Mouse (Mus musculus) CD4-positive, CD25-positive, alpha-beta regulatory T cell, adult 2 months (primary cell): ENCODE results near the gene Olfr1410.

Experiments
- DNase-seq: peaks from one replicate; pipeline ENCODE4 v3.0.0-alpha.2; 2012; ENCODE audit warnings: low read depth, low spot score

The Olfr1410 gene

GRCm38 (mm10) chr1:92605482-92605881 is at the start of gene Olfr1410:
Gene Olfr1410 (plus strand): TSS chr1:92605782.
- no peak for DNase-seq

- DNase-seq: no peak
Measured at GRCm38 (mm10) chr1:92571022-92571421, 34.6 kb upstream of the Olfr1410 start, which contains the start of gene Olfr1413. Gene Olfr1413 (plus strand): TSS chr1:92571322.

GRCm38 (mm10) chr1:92585479-92585878 is 20.1 kb upstream of the Olfr1410 start, which contains the start of gene Olfr1412:
Gene Olfr1412 (plus strand): TSS chr1:92585779.
- DNase-seq: no peak

GRCm38 (mm10) chr1:92594111-92594510 is 11.5 kb upstream of the Olfr1410 start, which contains the start of gene Olfr1411:
Gene Olfr1411 (plus strand): TSS chr1:92594411.
- DNase-seq: no peak

GRCm38 (mm10) chr1:92596019-92596418 is 9.6 kb upstream of the Olfr1410 start:
- no peak for DNase-seq

- DNase-seq: no peak
Measured at GRCm38 (mm10) chr1:92607711-92608110, 2.1 kb downstream of the Olfr1410 start.

- peak; percentile 74 for DNase-seq
Measured at GRCm38 (mm10) chr1:92611008-92611407, 5.4 kb downstream of the Olfr1410 start.

- DNase-seq: no peak
Measured at GRCm38 (mm10) chr1:92613175-92613574, 7.6 kb downstream of the Olfr1410 start.

GRCm38 (mm10) chr1:92614516-92614915 is 8.9 kb downstream of the Olfr1410 start:
- DNase-seq: peak; percentile 23

- DNase-seq: no peak
Measured at GRCm38 (mm10) chr1:92616046-92616445, 10.5 kb downstream of the Olfr1410 start.

- no peak for DNase-seq
Measured at GRCm38 (mm10) chr1:92617488-92617887, 11.9 kb downstream of the Olfr1410 start, which contains the start of gene Olfr12. Gene Olfr12 (plus strand): TSS chr1:92617788.

- no peak for DNase-seq
Measured at GRCm38 (mm10) chr1:92618360-92618759, 12.8 kb downstream of the Olfr1410 start.

- DNase-seq: no peak
Measured at GRCm38 (mm10) chr1:92628227-92628626, 22.6 kb downstream of the Olfr1410 start.

- DNase-seq: no peak
Measured at GRCm38 (mm10) chr1:92632196-92632595, 26.6 kb downstream of the Olfr1410 start.

GRCm38 (mm10) chr1:92632948-92633347 is 27.4 kb downstream of the Olfr1410 start:
- peak; percentile 54 for DNase-seq

GRCm38 (mm10) chr1:92633726-92634125 is 28.1 kb downstream of the Olfr1410 start:
- DNase-seq: no peak

- DNase-seq: no peak
Measured at GRCm38 (mm10) chr1:92634569-92634968, 29.0 kb downstream of the Olfr1410 start.

- DNase-seq: no peak
Measured at GRCm38 (mm10) chr1:92634976-92635599, 29.5 kb downstream of the Olfr1410 start.

GRCm38 (mm10) chr1:92636015-92636414 is 30.4 kb downstream of the Olfr1410 start:
- DNase-seq: no peak

- DNase-seq: no peak
Measured at GRCm38 (mm10) chr1:92636676-92637075, 31.1 kb downstream of the Olfr1410 start.

- no peak for DNase-seq
Measured at GRCm38 (mm10) chr1:92637501-92638172, 32.1 kb downstream of the Olfr1410 start.

GRCm38 (mm10) chr1:92638181-92638580 is 32.6 kb downstream of the Olfr1410 start:
- no peak for DNase-seq

GRCm38 (mm10) chr1:92638736-92639135 is 33.2 kb downstream of the Olfr1410 start:
- DNase-seq: no peak
